Mouse (Mus musculus) embryo, embryonic 11.5 days (tissue): ENCODE data around the gene Ifit3.
"Not testable (repeated sequence)": the region's sequence is repeated elsewhere in the genome, so short reads cannot be mapped to it uniquely, and the experiment has no call there.

Experiments
- DNase-seq: peaks from one replicate; pipeline ENCODE4 v3.0.0-alpha.2; 2012; ENCODE audit warnings: low read depth, low spot score

Gene Ifit3

GRCm38 (mm10) chr19:34587898-34588692 is 4.8 kb downstream of the Ifit3 start:
- DNase-seq = not testable (repeated sequence)

GRCm38 (mm10) chr19:34588959-34589358 is 5.6 kb downstream of the Ifit3 start:
- no peak for DNase-seq

DNA sequence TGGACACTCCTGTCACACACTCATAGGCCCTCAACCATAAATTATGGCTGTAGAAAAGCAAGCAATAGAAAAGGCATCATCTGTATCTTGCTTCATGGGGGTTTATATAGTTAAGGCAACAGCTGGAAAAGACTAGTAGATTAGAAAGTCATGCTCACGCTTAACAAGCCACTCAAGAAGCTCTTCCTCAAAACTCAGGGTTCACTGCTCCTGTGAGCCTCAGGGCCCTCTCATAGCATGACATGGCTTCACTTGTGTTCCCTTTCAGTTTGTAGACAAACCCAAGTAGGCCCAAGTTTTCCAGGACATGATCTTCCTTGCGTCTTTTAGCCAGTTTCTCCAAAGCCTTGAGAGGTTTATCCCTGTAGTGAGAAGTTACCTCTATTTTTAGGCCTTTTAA is 10.1 kb downstream of the Ifit3 start:
- DNase-seq = no peak

- DNase-seq = not testable (repeated sequence)
Measured at GRCm38 (mm10) chr19:34594523-34594922, 11.2 kb downstream of the Ifit3 start.

GRCm38 (mm10) chr19:34596811-34597210 is 13.5 kb downstream of the Ifit3 start:
- no peak for DNase-seq

GRCm38 (mm10) chr19:34598341-34598740 is 15.0 kb downstream of the Ifit3 start:
- no peak for DNase-seq

DNA sequence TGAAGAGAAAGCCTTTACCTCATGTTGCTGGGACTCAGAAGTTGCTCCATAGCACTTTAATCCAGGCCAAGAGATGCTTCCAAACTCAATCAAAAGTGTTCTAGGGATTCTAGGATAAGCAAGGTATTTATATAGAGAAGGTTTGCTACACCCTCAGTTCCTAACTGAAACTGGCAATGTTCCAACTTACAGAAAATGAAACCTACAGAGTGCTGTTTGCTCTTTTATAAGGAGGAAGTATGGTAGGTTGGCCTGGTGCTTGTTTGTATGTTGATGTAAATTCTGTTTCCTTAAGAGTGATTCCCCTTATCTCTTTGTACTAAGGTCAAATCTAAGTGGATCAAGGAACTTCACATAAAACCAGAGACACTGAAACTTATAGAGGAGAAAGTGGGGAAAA is 15.9 kb downstream of the Ifit3 start:
- not testable (repeated sequence) for DNase-seq

- DNase-seq = not testable (repeated sequence)
Measured at GRCm38 (mm10) chr19:34601888-34602287, 18.6 kb downstream of the Ifit3 start, which contains the start of gene Ifit1bl1. Gene Ifit1bl1 (minus strand): TSS chr19:34601956.

DNA sequence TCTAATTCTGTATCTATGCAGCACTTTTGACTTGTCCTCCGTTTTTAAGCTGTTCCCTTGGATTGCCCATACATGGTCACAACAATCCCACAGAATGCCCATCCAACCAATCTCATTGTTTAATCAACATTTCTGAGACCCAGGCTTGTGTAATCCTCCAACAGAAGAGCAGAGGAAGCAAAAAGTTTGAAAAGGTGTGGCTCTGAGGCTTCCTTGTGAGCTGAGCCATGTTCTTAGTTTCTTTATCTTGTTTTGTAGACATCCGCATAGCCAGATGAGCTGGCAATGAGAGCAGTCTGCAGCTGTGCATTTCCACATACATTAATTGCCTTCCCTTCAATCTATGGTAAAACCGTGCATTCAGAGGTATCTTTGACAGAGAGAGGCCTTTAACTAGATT is 22.1 kb downstream of the Ifit3 start:
- DNase-seq = no peak

GRCm38 (mm10) chr19:34607237-34608051 is 24.1 kb downstream of the Ifit3 start, which contains the start of gene Ifit3b:
Gene Ifit3b (plus strand): TSS chr19:34607970.
- not testable (repeated sequence) for DNase-seq

DNA sequence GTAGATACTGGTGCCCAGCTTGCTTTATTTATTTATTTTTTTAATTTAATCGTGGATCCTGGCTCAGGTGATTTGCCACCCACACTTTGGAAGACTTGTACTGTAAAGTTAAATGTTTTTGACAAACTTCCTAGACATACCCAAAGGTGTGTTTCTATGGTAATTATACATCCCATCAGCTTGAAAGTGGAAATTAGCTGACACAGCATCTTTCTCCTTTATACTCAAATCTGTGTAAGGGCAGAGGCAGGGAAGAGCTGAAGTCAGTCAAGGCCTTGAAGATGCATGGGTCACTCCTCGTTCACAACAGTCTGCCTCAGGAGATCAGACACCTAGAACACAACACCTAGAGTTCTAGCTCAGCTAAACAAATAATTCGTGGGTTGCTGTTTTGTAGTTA is 26.8 kb downstream of the Ifit3 start:
- not testable (repeated sequence) for DNase-seq

- not testable (repeated sequence) for DNase-seq
Measured at GRCm38 (mm10) chr19:34612243-34613001, 29.1 kb downstream of the Ifit3 start.

DNA sequence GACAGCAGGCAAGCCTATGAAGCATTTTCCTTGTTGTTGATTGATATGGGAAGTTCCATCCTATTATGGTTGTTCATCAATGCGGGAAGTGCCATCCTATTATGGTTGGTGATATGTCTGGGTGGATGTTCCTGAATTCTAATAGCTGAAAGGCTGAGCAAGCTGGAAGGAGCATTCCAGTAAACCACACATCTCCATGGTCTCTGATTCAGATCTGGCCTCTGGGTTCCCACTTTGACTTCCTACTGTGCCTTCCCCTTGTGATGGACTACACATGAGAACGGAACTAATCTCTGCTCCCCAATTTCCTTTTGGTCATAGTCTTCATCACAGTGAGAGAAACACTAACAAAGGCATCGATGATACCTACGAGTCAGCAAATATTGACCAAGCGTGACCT is 37.5 kb downstream of the Ifit3 start:
- no peak for DNase-seq

- DNase-seq = no peak
Measured at GRCm38 (mm10) chr19:34623781-34624180, 40.5 kb downstream of the Ifit3 start.

DNA sequence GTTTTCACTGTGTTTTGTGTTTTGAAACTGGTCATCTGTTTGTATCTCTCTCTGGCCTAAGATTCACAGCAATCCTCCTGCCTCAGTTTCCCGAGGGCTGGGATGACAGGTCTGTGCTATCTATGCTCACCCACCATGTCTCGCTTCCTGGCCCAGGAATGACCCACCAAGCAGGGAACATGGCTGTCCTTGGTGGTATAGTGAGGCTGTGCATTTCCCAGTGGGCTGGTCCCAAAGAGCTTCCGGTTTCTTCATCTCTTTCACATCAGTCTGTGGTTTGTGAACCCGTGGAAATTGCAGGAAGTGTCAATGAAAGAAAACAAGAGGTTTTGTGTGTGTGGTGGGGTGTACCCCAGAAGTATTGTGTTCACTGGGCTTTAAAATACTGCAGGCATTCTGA is 41.3 kb downstream of the Ifit3 start:
- no peak for DNase-seq

DNA sequence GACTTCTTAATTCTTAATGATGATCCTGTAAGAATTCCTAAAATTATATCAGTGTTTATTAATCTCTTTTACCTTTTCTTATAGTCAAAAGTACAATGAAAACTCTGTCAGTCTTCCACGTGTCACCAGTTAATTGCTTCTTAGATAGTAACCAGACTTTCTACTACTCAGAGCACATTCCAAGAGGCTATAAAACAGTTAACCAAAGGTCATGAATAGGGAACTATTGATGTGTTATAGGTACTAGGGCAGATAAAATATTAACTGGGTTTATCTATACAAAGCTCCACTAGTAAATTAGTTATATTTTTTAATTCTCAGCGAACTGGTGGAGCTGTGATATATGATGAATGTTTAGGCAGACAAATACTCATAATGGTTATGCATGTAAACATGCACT is 44.2 kb downstream of the Ifit3 start:
- DNase-seq = no peak

GRCm38 (mm10) chr19:34631487-34631886 is 48.2 kb downstream of the Ifit3 start:
- no peak for DNase-seq

DNA sequence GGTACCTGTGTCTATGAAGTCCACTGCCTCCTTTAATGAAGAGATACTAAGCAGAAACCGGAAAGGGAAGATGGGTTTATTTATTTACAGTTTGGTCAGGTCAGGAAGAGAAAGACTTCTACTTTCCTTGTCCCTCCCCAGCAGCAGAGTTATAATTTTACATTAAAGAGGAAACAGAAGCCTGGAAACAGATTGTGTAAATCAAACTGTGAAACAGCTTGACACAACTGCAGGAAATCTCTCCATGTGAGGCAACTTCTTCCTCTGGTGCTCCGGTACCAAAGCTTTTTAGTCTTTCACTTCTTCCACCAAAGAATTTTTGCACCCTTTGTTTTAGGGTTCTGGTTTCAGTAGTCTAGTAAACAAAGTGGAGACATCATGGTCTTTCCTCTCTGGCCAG is 50.2 kb downstream of the Ifit3 start:
- no peak for DNase-seq

DNA sequence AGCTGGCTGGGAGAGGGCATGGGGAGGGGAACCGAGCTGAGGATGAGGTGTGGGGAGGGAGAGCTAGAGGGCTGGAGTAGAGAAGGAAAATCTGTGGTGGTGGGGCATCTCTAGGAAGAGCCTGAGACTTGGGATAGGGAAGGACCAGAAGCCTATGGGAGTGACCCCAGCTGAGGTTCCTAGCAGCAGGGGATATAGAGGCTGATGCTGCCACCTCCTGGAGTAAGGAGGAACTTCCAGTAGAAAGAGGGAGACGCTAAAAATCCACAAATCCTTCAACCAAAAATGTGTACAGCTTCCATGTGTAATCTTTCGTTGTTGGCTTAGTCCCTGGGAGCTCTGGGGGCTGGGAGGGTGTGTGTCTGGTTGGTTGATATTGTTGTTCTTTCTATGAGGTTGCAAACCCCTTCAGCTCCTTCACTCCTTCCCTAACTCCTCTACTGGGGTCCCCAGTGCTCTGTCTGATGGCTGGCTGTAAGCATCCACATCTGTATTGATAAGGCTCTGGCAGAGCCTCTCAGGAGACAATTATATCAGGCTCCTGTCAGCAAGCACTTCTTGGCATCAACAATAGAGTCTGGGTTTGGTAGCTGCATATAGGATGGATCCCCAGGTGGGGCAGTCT is 53.7 kb downstream of the Ifit3 start:
- peak; percentile 44 for DNase-seq
